Mouse (Mus musculus) erythroblast, embryonic 14.5 days (primary cell): Measurements from ENCODE around the gene Hist2h3c2.

ENCODE experiments used
- GATA1 ChIP-seq: IDR thresholded peaks from 2 replicates; pipeline ENCODE4 v1.6.1; 2012; ENCODE audit warnings: low read length, inconsistent platforms, mixed read lengths
- TAL1 ChIP-seq: IDR thresholded peaks from 3 replicates; pipeline ENCODE4 v1.6.1; 2012; ENCODE audit warnings: low read length, inconsistent platforms, mixed read lengths

DNA sequence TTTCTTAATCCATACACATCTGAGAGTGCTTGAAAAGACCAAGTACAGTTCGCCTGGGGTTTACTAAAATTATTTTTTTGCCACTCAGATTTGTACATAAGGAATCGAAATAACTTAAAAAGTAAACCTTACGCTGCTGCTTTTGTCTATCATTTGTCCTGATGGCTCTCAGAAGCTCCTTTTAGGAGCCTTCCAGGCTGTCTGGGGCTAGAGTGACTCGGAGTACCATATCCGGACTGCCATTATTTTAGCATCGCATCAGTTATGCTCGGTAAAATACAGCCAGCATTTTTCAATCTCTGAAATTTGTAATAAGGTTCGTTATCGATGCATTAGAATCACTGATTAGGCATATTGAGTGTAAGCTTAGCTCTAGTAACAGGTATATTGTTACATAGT is 1.9 kb upstream of the Hist2h3c2 start:
- no peak for TF ChIP-seq TAL1
- TF ChIP-seq GATA1: no peak
